Mouse (Mus musculus): ENCODE measurements around the gene Pabpc4. TPM values are rescaled to one million over a fixed set of nuclear protein-coding genes. Genes with fewer than 3 reads are reported as not detected.

The Pabpc4 gene
- 25.5 and 27.1 TPM in 2 replicates for polyA plus RNA-seq (2015; fragmentation: Nextera tagmentation; extraction: Ambion mirVana)

DNA sequence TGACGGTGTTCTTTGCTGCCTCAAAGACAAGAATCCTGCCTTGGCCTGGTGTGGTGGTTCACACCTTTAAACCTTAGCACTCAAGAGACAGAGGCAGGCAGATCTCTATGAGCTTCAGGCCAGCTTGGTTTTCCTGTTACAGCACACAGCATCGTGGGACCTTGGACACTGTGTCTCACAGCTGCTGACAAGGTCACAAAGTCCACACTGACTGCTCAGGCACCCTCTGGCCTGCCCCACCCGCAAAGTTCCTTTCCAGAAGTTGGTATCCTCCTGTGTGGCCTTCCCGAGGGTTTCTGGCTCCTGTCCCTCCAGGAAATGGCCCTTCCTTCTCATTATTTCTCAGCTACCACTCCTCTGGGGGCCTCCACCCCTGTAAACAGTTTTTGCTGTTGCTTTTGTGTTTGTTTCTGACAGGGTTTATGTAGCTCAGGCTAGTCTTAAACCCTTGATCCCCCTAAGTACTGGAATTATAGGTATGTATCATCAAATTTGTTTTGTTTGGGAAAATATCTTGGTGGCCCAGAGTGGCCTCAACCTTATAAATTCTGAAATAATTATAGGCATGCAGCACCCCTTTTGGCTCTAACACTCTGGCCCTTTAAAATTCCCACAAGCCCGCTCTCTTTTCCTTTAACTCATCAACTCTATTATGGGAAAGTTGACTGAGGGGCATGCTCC lies at the start of gene Pabpc4:
Gene Pabpc4, plus strand, starts transcription at position 631 of the 681 bp plus-strand sequence.
- H3K9me3 ChIP-seq, result no peaks in the 10 kb centered on the region
- 83% methylated on average over 5 of the region's 5 CpGs for WGBS
- no peak within 1 kb of the TSS for H3K9ac ChIP-seq (replicated peaks)
- no peaks in the 10 kb centered on the region for H3K27me3 ChIP-seq
- no peaks in the 10 kb centered on the region for H3K4me1 ChIP-seq (replicated peaks)
- no peak within 1 kb of the TSS for H3K27ac ChIP-seq
- no peak for ATAC-seq
- H3K36me3 ChIP-seq, result no peaks in the 10 kb centered on the region
- H3K4me2 ChIP-seq (replicated peaks), result no peak within 1 kb of the TSS
- no peak within 1 kb of the TSS for H3K4me3 ChIP-seq (replicated peaks)

DNA sequence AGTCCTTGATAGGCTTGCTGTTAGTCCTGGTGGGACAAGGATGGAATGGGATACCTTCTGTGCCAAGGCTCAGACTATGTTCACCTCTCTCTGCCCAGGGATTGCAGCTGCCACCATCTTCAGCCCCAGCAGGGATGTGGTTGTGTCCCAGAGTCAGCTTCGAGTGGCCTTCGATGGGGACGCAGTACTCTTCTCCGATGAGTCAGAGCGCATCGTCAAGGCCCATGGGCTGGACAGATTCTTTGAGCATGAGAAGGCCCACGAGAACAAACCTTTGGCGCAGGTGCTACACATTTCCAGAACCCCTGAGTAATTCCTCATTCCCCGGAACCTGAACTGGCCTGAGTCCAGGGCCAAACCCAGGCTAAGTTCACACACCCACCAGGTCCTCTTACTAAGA lies 48.2 kb upstream of the Pabpc4 start:
- H3K9me3 ChIP-seq, result no peaks in the 10 kb centered on the region
- no peak for ATAC-seq
- H3K4me1 ChIP-seq (replicated peaks), result peaks cover 17% of the 10 kb centered on the region
- 94% methylated on average over 9 of the region's 9 CpGs for WGBS
- H3K27ac ChIP-seq, result no peak overlapping the region
- peaks cover 3% of the 10 kb centered on the region; the same call in 1 of the 2 replicates for H3K27me3 ChIP-seq
- no peaks in the 10 kb centered on the region for H3K36me3 ChIP-seq
- no peak overlapping the region for H3K4me2 ChIP-seq (replicated peaks)
- H3K4me3 ChIP-seq (replicated peaks), result no peak overlapping the region
- H3K9ac ChIP-seq (replicated peaks), result no peak overlapping the region

DNA sequence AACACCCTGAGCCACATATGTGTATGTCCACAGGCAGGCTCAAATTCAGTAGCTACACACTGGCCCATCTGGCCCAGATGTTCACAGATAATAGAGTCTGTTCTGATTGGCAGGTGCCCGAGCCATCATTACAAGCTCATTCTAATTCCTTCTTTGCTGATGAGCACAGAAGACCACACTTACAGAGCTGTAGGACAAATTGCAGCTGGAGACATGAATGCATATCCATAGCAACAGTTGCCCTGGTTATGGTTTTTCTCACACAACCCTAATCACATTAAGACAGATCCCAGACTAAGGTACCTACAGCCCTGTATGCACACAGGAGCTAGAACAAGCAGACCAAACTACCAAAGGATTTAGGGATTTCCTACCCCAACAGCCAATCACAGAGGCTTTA lies 46.8 kb upstream of the Pabpc4 start:
- Histone ChIP-seq H3K9me3 (no peaks in the 10 kb centered on the region), H3K4me1 (replicated peaks) (peaks cover 17% of the 10 kb centered on the region), H3K27me3 (0 out of 2 replicates have a peak, but pooled peaks cover 3% of the 10 kb centered on the region), H3K4me2 (replicated peaks) (no peak overlapping the region), H3K27ac (no peak overlapping the region), H3K4me3 (replicated peaks) (no peak overlapping the region), H3K36me3 (no peaks in the 10 kb centered on the region), H3K9ac (replicated peaks) (no peak overlapping the region)
- peak; percentile 56 for ATAC-seq
- 39% methylated on average over 1 of the region's 1 CpGs for WGBS

DNA sequence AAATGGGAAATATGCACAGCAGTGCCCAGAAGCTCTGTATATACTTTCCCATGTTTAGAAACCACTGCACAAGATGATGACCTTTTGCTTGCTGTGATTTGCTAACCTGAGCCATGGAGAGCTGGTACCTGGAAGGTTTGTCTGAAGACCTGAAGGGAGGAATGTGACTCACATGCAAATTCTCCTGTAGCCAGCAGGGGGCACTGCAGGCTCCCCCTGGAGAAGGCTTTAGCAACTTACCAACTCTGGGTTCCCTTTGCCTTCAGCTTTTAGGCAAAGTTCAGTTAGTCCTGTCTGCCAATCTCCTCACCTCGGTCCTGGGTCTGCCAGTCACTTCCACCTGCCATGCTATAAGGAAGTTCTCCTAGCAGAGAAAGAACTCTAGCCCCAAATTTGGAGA lies 45.4 kb upstream of the Pabpc4 start:
- Histone ChIP-seq H3K27ac (no peak overlapping the region), H3K4me1 (replicated peaks) (peaks cover 17% of the 10 kb centered on the region), H3K4me2 (replicated peaks) (no peak overlapping the region), H3K9me3 (no peaks in the 10 kb centered on the region), H3K36me3 (no peaks in the 10 kb centered on the region), H3K9ac (replicated peaks) (no peak overlapping the region), H3K27me3 (no peaks in the 10 kb centered on the region), H3K4me3 (replicated peaks) (no peak overlapping the region)
- WGBS, result 16% methylated on average over 1 of the region's 1 CpGs
- ATAC-seq, result no peak

DNA sequence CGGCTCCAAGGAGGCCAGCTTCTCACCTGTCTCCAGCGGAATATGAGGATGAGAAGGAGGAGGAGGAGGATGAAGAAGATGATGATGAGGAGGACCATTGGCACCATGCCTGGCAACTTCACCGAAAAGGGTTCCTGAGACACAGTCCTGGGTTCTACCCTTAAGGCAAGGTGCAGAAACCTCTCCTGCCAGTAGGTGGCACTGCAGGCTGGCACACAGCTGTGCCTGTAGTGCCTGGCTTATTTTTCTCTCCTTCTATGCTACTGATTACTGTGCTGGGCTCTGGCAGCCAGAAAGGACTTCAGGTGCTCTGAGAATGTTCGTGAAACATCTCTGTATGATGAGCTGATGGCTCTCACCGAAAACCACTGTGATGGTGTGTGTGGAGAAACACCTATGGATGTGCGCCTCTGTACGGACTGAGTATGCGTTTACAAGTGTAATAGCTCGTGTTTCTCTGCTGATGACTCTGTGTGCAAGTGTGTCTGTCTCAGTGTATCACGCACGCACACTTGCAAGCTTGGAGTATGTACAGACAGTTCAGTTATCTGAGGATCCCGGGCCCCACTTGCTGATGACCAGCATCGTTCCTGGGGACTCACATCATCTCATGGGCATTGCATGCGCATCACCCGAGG lies 42.3 kb upstream of the Pabpc4 start:
- ATAC-seq, result peak; percentile 80
- Histone ChIP-seq H3K27ac (no peak overlapping the region), H3K9me3 (no peaks in the 10 kb centered on the region), H3K27me3 (no peaks in the 10 kb centered on the region), H3K4me2 (replicated peaks) (no peak overlapping the region), H3K4me1 (replicated peaks) (peaks cover 11% of the 10 kb centered on the region), H3K9ac (replicated peaks) (no peak overlapping the region), H3K36me3 (no peaks in the 10 kb centered on the region), H3K4me3 (replicated peaks) (no peak overlapping the region)
- 78% methylated on average over 15 of the region's 15 CpGs for WGBS

DNA sequence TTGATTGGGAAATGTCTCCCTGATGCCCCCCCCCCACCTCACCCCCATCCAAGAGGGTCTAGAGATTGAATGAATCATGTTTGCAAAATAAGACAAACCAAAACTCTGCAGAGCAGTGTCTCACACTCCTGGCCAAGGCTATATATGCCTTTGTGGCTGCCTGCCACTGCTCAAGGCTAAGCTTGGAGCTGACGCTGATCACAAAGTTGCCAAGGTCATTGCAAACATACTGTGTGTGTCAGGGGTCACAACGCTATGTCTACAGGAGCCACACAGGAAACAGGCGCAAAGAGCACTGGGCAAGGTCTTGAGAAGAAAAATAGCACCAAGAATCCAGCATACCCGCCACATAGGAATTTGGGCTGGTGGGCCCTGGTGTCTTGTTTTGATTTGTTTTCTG lies 41.5 kb upstream of the Pabpc4 start:
- Histone ChIP-seq H3K9me3 (no peaks in the 10 kb centered on the region), H3K9ac (replicated peaks) (no peak overlapping the region), H3K4me3 (replicated peaks) (no peak overlapping the region), H3K4me2 (replicated peaks) (no peak overlapping the region), H3K27me3 (no peaks in the 10 kb centered on the region), H3K4me1 (replicated peaks) (peaks cover 3% of the 10 kb centered on the region; the same call in 1 of the 2 replicates), H3K36me3 (no peaks in the 10 kb centered on the region), H3K27ac (no peak overlapping the region)
- ATAC-seq, result no peak
- 80% methylated on average over 4 of the region's 4 CpGs for WGBS

DNA sequence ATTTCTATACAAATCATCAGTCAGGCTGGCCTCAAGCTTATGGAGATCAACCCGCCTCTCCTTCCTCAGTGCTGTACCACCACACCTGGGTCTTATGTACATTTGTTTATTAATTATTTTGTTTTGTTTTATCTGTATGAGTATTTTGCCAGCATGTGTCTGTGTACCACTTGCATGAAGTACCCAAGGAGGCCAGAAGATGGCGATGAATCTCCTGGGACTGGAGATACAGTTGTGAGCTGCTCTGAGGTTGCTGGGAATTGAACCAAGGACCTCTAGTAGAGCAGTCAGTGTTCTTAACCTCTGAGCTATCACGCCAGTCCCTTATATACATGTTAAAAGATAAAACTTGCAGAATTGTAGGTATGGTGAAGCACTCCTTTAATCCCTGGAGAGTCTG lies 38.8 kb upstream of the Pabpc4 start:
- Histone ChIP-seq H3K4me3 (replicated peaks) (no peak overlapping the region), H3K27me3 (no peaks in the 10 kb centered on the region), H3K27ac (no peak overlapping the region), H3K4me1 (replicated peaks) (no peaks in the 10 kb centered on the region), H3K9me3 (no peaks in the 10 kb centered on the region), H3K9ac (replicated peaks) (no peak overlapping the region), H3K36me3 (no peaks in the 10 kb centered on the region), H3K4me2 (replicated peaks) (no peak overlapping the region)
- WGBS, result 44% methylated on average over 3 of the region's 3 CpGs
- no peak for ATAC-seq

DNA sequence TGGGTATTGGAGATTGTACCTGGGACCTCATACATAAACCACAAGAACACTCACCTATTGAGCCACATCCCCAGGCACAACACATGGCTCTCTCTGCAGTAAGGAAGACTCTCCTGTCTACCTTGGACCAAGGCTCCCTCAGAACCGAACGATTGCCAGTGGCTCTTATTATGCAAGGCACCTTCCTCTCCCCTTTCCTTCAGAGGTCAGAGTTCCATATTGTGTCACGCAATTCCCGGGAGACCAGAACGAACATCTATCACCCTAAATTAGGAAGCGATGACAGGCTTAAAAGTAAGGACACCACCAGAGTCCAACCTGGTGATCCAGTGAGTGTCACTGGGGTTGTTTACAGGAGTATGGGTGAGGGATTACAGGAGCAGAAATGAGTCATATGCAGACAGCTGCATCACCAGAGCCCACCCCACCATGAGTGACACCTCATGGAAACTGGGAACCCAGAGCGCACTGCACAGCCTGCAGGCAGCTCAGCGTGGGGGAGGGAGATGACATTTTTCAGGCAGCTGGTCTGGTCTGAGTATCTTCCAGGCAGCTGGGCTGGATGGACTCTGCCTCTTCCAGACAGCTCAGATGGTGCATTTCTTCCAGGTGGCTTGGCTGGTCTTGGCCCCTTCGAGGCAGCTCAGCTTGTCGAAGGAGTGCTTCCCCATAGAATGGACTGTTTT lies 36.3 kb upstream of the Pabpc4 start:
- WGBS, result 83% methylated on average over 10 of the region's 10 CpGs
- ATAC-seq, result no peak
- H3K27me3 ChIP-seq, result no peaks in the 10 kb centered on the region

DNA sequence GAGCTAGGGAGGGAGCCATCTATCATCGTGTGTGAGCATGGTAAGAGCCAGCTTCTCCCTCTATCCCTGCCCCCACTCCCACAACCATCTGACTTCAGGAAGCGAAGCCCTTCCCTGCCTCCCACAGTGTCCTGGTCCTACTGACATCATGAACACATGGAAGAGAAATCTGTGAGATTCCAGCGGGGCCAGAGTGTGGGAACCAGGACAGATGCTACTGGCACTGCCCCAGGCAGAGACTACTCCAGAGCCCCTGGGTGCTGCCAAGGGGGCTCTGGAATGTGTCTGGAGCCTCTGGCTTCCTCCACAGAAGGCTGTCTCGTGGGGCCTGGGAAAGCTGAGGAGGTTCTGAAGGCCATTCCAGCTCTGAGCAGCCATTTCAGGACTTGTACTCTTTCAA lies 34.4 kb upstream of the Pabpc4 start:
- H3K36me3 ChIP-seq, result no peaks in the 10 kb centered on the region
- WGBS, result 61% methylated on average over 4 of the region's 4 CpGs
- no peaks in the 10 kb centered on the region for H3K9me3 ChIP-seq
- H3K4me2 ChIP-seq (replicated peaks), result no peak overlapping the region
- H3K9ac ChIP-seq (replicated peaks), result no peak overlapping the region
- ATAC-seq, result no peak
- H3K27me3 ChIP-seq, result peaks cover 13% of the 10 kb centered on the region
- H3K4me3 ChIP-seq (replicated peaks), result no peak overlapping the region
- no peaks in the 10 kb centered on the region for H3K4me1 ChIP-seq (replicated peaks)
- H3K27ac ChIP-seq, result no peak overlapping the region

More for the DNA sequence above, 36.3 kb upstream of the Pabpc4 start:
- H3K36me3 ChIP-seq, result no peaks in the 10 kb centered on the region
- H3K9me3 ChIP-seq, result no peaks in the 10 kb centered on the region
- 0 out of 2 replicates have a peak overlapping the region, but pooled peaks have one; percentile 3 for H3K9ac ChIP-seq (replicated peaks)
- no peak overlapping the region for H3K4me3 ChIP-seq (replicated peaks)
- H3K4me2 ChIP-seq (replicated peaks), result no peak overlapping the region
- no peak overlapping the region for H3K27ac ChIP-seq
- H3K4me1 ChIP-seq (replicated peaks), result no peaks in the 10 kb centered on the region

DNA sequence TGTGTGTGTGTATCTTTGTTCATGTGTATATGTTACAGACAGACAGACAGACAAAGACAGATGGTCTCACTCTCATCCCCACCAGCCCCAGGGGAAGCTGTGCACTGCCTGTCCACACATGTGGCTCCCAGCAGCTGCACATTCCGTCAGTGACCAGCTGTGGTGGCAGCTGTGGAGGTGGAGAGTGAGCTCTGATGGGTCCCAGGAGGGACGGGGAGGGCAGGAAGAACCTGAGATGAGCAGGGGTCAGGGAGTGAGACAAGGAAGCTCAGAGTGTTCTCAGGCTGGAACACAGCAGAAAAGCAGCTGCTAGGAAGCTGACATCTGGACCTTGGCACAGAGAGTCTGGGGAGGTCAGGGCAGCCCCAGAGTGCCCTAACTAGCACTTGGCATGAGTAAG lies 33.9 kb upstream of the Pabpc4 start:
- no peak overlapping the region for H3K9ac ChIP-seq (replicated peaks)
- no peak for ATAC-seq
- no peak overlapping the region for H3K4me3 ChIP-seq (replicated peaks)
- H3K27me3 ChIP-seq, result peaks cover 18% of the 10 kb centered on the region
- no peak overlapping the region for H3K27ac ChIP-seq
- no peak overlapping the region for H3K4me2 ChIP-seq (replicated peaks)
- no peaks in the 10 kb centered on the region for H3K36me3 ChIP-seq
- 59% methylated on average over 2 of the region's 2 CpGs for WGBS
- H3K9me3 ChIP-seq, result no peaks in the 10 kb centered on the region
- H3K4me1 ChIP-seq (replicated peaks), result peaks cover under 1% of the 10 kb centered on the region; the same call in 1 of the 2 replicates

DNA sequence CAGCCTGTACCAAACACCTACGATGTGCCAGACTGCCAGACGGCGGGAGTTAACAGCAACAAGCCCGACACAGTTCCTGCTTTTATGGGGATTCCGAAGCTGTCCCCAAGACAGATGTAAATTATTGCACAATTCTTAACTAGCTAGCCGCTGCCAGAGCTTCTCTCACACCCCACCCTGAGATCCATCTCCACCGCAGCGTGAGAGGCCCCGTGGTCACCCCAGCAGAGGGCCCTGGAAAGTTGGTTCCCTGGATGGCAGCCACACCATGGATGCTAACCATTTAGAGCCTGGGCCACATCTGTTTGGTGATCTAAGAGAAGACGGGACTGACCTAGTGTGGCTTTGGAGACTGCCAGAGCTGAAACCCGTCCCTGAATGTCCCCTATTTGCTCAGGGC lies 33.0 kb upstream of the Pabpc4 start:
- 88% methylated on average over 11 of the region's 11 CpGs for WGBS

DNA sequence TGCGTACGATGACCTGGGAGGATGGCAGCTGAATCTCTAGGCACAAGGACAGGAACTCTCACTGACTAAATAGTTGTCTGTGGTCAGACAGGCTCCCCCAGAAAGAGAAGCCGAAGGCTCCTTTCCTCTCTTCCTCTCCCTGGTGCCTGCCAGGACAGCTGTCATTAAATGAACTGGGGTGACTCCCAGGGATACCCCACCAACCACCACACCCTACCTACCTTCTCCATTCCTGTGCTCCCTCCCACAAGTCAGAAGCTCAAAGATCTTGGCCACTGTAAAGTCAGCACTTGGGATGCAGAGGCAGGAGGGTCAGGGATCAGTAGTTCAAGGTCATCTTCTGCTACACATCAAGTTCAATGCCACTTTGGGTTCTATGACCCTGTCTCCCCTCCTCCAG lies 29.3 kb upstream of the Pabpc4 start:
- peaks cover 45% of the 10 kb centered on the region for H3K27me3 ChIP-seq
- peaks cover 7% of the 10 kb centered on the region for H3K4me1 ChIP-seq (replicated peaks)
- 66% methylated on average over 3 of the region's 3 CpGs for WGBS
- H3K4me2 ChIP-seq (replicated peaks), result no peak overlapping the region
- H3K9ac ChIP-seq (replicated peaks), result no peak overlapping the region
- H3K4me3 ChIP-seq (replicated peaks), result no peak overlapping the region
- no peaks in the 10 kb centered on the region for H3K36me3 ChIP-seq
- ATAC-seq, result no peak
- H3K9me3 ChIP-seq, result no peaks in the 10 kb centered on the region
- no peak overlapping the region for H3K27ac ChIP-seq

More for the DNA sequence above, 33.0 kb upstream of the Pabpc4 start:
- peaks cover 7% of the 10 kb centered on the region for H3K4me1 ChIP-seq (replicated peaks)
- H3K36me3 ChIP-seq, result no peaks in the 10 kb centered on the region
- no peak overlapping the region for H3K9ac ChIP-seq (replicated peaks)
- H3K27ac ChIP-seq, result no peak overlapping the region
- no peaks in the 10 kb centered on the region for H3K9me3 ChIP-seq
- H3K4me2 ChIP-seq (replicated peaks), result no peak overlapping the region
- ATAC-seq, result no peak
- H3K4me3 ChIP-seq (replicated peaks), result no peak overlapping the region
- peaks cover 27% of the 10 kb centered on the region for H3K27me3 ChIP-seq
